Mouse (Mus musculus) embryonic fibroblast, embryonic 13.5 days (primary cell): ENCODE measurements at regions not wholly inside any gene's neighbourhood (a gene's known extent, or its start where the extent isn't known, plus 50 kb on each side); places are given as distances from the start of the nearest gene placed in this dataset.

Experiments
- H3K27ac ChIP-seq: 2 replicates; pipeline ENCODE4 v1.5.1; 2012; ENCODE audit warnings: low read length, control low read depth, inconsistent platforms; ENCODE audit not compliant: insufficient read depth
- H3K4me1 ChIP-seq: 2 replicates; pipeline ENCODE4 v1.6.1; 2011; ENCODE audit warnings: low read length; ENCODE audit not compliant: control insufficient read depth, insufficient read depth
- H3K4me3 ChIP-seq: 2 replicates; pipeline ENCODE4 v1.5.1; 2011; ENCODE audit warnings: mild to moderate bottlenecking, control low read depth, low read length; ENCODE audit not compliant: insufficient read depth
- CTCF ChIP-seq: IDR thresholded peaks from 2 replicates; pipeline ENCODE4 v1.5.1; 2011; ENCODE audit warnings: mild to moderate bottlenecking, control low read depth, low read length, moderate library complexity, borderline replicate concordance; ENCODE audit not compliant: insufficient read depth
- POLR2A ChIP-seq: IDR thresholded peaks from 2 replicates; pipeline ENCODE4 v1.6.1; 2011; ENCODE audit warnings: low read depth, mild to moderate bottlenecking, control low read depth, low read length, moderate library complexity

DNA sequence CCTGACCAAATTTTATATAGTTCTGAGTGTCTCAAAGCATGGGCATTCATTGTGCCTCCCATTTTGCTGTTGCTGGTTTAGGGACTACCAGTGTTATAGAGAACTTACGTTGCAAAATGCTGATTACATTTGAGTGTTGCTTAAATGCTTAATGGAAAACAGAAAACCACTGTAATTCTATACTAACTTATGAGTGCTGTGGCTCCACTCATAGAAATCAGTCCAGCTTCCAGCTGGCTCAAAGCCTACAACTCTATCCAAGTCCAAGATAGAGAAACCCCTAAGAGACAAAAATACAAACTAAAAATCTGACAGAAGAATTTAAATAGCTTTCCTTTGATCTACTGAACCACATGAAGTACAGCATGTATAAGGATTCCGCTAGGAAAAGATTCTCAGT lies 328.7 kb upstream of the Mef2c start:
- H3K4me1 ChIP-seq, result no peaks in the 10 kb centered on the region
- H3K27ac ChIP-seq, result no peak overlapping the region
- TF ChIP-seq POLR2A (no peak), CTCF (no peak)
- no peak overlapping the region for H3K4me3 ChIP-seq

DNA sequence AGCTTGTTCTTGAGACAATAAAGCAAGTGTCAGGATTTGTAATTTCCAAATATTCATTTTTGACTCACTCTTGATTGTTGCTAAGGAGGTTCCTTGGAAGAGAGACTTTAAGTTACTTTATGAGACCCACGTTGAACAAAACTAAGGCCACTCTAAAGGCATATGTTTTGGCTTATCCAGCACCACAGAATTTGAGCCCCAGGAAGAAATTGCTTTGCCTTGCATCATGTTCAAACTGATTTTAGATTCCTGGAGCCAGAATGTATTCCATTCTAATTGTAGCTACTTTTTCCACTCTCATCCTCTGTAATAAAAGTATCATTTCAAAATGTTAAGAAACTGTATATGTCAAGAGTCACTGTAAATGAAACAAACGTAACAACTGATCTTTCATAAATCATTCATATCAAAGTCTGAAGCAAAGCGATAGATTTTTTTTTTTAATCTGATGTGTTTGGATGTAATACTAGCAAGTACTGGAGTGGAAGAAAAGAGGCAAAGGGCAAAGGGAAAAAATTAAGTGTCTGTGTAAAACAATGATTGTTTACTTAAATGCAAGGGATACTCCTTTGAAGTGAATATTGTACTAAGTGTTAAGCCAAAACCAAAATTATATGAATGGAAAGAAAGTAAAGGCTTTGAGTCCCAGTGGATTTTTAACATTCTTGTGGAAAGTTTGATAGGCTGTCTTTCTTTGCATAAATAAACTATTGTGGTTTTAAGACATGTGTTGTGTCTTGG lies 301.7 kb upstream of the Mef2c start:
- no peaks in the 10 kb centered on the region for H3K4me1 ChIP-seq
- TF ChIP-seq POLR2A (no peak), CTCF (no peak)
- peak overlapping the region; percentile 95 for H3K27ac ChIP-seq
- H3K4me3 ChIP-seq, result no peak overlapping the region

DNA sequence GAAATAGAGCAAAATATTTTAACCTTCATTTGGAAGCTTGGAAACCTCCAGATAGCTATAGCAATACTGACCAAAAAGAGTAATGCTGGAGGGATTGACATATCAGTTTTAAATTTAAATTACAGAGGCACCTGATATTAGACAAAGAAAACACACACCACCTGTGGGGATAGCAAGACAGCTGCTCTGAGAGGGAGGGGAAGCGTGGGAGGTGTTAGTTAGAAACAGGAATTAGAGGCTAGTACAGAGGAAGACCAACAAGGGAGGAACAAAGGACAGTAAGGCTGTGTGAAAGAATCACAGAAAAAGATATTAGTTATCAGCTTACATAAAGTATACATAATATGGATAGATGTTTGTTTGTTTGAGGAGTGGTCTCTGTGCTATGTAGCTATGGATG lies 297.2 kb upstream of the Mef2c start:
- TF ChIP-seq CTCF (no peak), POLR2A (no peak)
- Histone ChIP-seq H3K4me3 (no peak overlapping the region), H3K4me1 (no peaks in the 10 kb centered on the region), H3K27ac (no peak overlapping the region)

DNA sequence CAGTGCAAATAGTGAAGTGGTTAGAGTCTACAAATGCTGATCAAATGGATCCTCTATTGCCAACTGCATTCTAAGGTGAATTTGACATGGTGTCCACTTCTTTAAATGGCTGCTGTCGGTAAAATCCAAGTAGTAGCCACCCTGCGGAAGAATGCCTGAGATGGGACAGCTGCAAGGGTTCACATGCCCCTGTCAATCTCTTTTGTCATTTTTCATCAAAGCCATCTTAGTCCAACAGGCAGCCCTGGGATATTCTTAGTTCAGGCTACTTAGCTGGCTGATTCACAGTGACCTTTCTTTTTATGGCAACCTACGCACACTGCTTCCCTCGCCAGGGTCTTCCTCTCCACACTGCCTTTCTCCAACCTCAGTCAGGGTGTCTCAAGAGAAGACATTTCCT lies 296.3 kb upstream of the Mef2c start:
- H3K4me1 ChIP-seq, result no peaks in the 10 kb centered on the region
- H3K4me3 ChIP-seq, result no peak overlapping the region
- TF ChIP-seq POLR2A, result no peak
- no peak for TF ChIP-seq CTCF
- H3K27ac ChIP-seq, result no peak overlapping the region

DNA sequence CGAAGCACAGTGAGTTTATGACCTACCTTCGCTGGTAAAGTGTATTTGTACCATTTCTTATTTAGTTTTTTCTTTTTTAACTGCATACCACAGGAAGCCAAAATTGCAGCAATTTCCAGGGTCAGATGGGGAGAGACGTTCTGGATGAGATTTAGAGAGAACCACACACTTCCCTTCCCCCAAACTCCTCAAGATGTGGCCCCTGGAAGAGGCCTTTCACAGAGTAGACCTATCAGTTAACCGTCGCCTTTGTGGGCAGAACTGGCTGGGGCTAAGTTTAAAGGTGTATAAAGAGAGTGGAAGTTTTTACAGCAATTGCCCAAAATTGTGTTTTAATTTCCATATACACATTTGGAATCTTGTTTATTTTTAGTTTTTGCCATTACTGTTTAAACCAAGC lies 295.7 kb upstream of the Mef2c start:
- Histone ChIP-seq H3K4me3 (no peak overlapping the region), H3K27ac (no peak overlapping the region), H3K4me1 (no peaks in the 10 kb centered on the region)
- TF ChIP-seq POLR2A (no peak), CTCF (no peak)

GRCm38 (mm10) chr13:83214811-83215210 lies 289.0 kb upstream of the Mef2c start:
- TF ChIP-seq POLR2A (no peak), CTCF (no peak)
- Histone ChIP-seq H3K27ac (no peak overlapping the region), H3K4me1 (no peaks in the 10 kb centered on the region), H3K4me3 (no peak overlapping the region)

DNA sequence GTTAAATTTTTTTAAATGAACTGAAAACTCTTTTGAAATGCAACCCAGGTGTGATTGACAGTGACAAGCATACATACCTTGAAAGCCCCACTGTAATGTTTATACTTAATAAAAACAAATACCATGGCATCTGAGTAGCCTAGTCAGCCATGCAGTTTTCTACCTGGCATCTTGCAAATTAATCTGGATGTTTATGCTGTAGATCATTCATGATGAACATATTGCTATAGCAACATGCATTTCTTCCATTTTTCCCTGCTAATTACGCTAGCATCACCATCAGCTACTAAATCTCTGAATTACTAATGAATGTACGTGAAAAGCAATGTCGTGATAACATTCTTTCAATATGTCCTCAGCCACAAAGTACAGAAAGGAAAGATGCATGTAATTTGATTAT lies 287.4 kb upstream of the Mef2c start:
- H3K27ac ChIP-seq, result no peak overlapping the region
- no peaks in the 10 kb centered on the region for H3K4me1 ChIP-seq
- TF ChIP-seq POLR2A (no peak), CTCF (no peak)
- H3K4me3 ChIP-seq, result no peak overlapping the region

DNA sequence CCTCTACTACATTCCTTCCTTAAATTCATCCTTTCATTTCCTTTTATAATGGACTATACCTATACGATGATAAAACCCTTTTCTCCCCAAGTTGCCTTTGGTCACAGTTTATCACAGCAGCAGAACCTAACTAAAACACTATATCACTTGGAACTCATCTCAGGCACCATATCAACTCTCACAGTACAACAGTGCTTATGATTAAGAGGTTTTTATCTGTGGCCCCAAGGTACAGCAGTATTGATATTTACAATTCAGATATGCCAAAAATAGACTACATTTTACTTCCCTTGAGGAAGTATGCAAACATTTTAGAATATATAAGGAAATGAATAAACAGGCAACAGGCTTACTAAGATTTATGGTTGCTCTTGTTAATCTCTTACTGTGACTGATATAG lies 251.4 kb upstream of the Mef2c start:
- Histone ChIP-seq H3K4me1 (no peaks in the 10 kb centered on the region), H3K4me3 (no peak overlapping the region), H3K27ac (no peak overlapping the region)
- no peak for TF ChIP-seq CTCF
- no peak for TF ChIP-seq POLR2A

- Histone ChIP-seq H3K27ac (no peak overlapping the region), H3K4me3 (no peak overlapping the region), H3K4me1 (no peaks in the 10 kb centered on the region)
- no peak for TF ChIP-seq CTCF
- TF ChIP-seq POLR2A, result no peak
These were observed 237.2 kb upstream of the Mef2c start for GRCm38 (mm10) chr13:83266591-83266990.

GRCm38 (mm10) chr13:83268663-83269062 lies 235.2 kb upstream of the Mef2c start:
- TF ChIP-seq CTCF, result no peak
- TF ChIP-seq POLR2A, result no peak
- Histone ChIP-seq H3K4me3 (no peak overlapping the region), H3K27ac (no peak overlapping the region), H3K4me1 (no peaks in the 10 kb centered on the region)
